Mouse (Mus musculus) ES-Bruce4 (cell line): ENCODE results near the gene Tpm4.

Experiments used
- CTCF ChIP-seq: IDR thresholded peaks from one replicate; pipeline ENCODE4 v1.8.1; 2011; ENCODE audit warnings: low read depth, low read length
- POLR2A ChIP-seq: IDR thresholded peaks from one replicate; pipeline ENCODE4 v1.8.1; 2011; ENCODE audit warnings: low read length; ENCODE audit not compliant: insufficient read depth

- TF ChIP-seq POLR2A (no peak), CTCF (no peak)
Observed at GRCm38 (mm10) chr8:72127834-72128233, 6.9 kb upstream of the Tpm4 start.
